Mouse (Mus musculus): ENCODE results near the gene Dffa.

Dffa gene

DNA sequence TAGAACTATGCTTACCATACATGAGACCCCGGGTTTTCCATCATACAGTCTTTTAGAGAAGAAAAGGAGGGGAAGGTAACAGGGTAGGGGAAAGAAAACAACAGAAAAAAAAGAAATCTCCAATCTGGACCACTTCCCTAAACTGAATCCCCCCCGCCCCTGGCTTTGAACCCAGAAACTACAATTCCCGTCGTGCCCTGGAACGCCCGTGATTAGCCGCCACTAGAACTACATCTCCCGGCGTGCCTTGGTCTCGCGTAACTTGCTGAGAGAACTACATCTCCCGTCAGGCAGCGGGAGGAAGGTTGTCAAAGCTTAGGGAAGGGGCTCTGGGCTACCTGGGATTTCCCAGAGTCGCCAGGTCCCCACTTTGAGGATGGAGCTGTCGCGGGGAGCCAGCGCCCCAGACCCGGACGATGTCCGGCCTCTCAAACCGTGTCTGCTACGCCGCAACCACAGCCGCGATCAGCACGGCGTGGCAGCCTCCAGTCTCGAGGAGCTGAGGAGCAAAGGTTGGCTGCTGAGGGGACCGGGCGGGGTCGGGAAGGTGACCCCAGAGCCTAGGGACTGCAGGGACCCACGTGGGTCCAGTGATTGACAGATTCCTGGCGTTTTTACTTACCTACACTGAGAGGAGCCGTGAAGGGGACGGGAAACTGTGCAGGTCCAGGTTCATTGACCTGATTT, at the start of gene Dffa:
Dffa (plus strand) TSS at position 272 of the 687 bp plus-strand sequence.
- DNase-seq (ENCODE audit: low read depth, low spot score) = peak; percentile 81

DNA sequence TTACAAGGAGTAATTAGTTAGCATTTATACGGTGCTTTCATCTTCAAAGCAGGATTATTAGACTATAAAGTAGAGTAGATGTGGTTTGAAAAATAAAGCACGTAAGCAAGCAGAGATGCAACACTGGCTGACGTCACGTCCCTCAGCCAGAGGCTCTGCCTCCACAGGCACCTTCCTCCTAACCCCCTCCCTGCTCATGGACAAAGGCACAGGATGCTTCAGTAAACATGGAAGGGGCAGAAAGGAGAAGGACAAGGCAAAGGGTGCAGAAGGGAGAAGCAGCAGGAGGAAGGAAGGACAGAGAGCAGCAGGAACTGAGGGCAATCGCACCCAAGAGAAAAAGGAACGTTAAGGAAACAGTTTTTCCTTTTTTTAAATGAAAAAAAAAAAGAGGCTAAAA, 48.1 kb upstream of the Dffa start:
- DNase-seq (ENCODE audit: low read depth, low spot score) = no peak

DNA sequence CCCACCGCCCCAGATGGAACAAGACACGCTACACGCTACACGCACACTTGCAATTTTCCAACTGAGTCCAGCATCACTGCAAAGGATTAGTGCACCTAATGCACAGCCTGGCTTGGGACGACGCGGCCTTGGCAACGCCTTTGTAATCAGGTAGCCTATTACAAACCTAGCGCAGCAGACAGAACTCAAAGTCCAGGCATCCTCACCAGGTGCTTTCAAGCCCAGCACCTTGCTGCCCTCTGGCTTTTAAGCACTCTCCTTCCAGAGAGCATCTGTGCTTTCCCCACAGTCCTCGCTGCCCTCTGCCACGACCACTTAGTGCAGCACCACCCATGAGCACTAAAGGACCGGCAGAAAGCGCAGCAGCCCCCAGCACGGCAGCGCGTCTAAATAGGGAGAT, 47.0 kb upstream of the Dffa start:
- no peak for DNase-seq (ENCODE audit: low read depth, low spot score)

DNA sequence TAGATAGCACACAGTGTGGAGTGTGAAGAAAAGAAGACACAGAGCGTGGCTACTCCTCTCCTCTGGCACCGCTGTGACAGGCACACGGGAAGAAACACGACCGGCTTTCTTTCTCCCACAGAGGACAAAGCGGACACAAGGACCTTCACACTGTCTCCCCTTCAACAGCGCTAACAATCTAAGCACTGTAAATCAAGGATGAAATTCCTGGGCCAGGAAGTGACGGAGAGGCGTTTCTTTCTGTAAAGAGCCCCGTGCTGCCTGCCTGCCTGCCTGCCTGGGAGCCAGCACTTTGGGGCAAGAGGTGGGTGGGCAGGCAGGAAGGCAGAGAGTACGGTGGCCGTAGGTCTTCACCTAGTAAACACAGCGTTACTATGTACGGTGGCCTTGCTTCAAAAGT, 46.5 kb upstream of the Dffa start:
- DNase-seq (ENCODE audit: low read depth, low spot score) = no peak

DNA sequence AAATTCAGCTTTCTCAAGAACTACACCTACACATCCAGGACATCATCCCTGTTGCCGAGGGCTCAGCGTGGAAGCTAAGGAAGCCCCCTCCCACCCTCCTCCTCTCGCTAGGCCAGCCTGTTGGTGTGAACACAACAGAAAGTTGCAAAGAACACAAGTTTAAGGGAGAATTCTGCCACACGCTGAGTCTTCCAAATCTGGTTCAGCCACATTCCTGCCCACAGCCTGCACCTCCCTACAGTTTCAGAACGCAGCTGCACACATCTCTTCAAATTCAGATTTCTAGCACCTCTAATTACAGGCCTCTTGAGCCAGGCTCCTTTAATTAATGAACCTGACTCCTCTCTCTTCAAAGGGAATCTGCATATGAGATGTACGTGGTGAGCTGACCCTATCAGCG, 45.6 kb upstream of the Dffa start:
- no peak for DNase-seq (ENCODE audit: low read depth, low spot score)

DNA sequence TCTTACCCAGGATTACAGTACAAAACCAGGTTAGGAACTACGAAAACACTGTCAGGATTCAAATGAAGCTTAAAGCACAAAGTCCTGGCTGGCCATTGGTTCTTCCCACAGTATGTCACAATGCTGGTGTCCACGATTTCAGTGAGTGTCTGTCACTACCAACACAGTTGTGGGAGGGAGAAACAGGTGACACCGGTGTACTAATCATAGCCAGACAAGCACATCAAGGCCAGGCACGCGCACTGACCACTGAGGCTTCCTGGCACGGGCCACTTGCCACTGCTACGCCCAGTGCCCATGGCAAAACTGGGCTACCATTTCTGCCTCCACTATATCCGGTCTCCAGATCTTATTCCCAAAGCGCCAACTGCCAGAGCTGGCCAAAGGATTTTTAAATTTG, 44.2 kb upstream of the Dffa start:
- no peak for DNase-seq (ENCODE audit: low read depth, low spot score)

DNA sequence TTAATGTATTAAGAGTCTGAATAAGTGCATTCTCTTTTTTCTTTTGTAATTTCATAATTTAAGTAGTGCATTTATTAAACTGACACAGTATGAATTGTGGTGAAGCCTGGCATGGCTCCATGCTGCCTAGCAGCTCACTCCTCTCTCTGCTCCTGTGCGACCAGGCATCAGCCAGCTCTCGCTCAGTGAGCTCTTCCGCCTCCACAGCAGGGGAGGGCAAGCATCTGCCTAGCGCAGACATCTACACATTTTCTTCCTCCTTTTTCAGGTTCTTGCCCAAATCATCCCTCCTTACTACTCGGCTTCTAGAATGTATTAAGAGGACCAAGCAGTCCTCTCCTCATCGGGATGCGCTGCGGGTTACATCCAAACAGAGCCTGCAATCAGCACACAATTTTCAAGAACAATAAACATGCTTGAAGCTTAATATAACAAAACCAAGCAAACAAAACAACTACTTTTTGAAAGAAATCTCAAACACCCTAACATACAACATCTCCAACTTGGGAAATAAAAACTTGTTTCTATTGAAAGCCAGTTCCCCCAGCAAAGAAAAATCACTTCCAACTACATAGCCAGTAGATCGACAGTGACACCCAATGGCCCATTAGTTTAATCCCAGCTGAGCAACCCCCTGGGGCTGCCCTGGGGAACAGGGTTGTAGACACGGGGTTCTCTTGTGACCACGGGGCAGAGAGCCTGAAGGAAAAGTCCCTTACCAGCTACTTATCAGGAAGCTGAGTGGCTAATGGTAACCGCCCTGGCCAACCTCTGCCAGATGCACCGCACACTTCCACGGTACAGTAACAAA, 43.1 kb upstream of the Dffa start:
- DNase-seq (ENCODE audit: low read depth, low spot score) = no peak

DNA sequence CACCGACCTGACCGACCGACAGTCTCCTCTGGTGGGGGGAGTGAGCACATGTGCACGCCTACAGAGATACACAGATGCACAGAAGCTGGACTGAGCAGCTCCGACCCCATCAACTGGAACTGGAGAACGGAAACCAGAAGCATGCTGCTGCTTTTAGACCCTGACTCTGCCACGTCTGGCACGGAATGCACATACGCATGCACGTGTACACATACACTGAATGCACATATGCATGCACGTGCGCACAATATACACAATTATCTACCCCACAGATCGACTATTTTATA, 42.6 kb upstream of the Dffa start:
- DNase-seq (ENCODE audit: low read depth, low spot score) = no peak

DNA sequence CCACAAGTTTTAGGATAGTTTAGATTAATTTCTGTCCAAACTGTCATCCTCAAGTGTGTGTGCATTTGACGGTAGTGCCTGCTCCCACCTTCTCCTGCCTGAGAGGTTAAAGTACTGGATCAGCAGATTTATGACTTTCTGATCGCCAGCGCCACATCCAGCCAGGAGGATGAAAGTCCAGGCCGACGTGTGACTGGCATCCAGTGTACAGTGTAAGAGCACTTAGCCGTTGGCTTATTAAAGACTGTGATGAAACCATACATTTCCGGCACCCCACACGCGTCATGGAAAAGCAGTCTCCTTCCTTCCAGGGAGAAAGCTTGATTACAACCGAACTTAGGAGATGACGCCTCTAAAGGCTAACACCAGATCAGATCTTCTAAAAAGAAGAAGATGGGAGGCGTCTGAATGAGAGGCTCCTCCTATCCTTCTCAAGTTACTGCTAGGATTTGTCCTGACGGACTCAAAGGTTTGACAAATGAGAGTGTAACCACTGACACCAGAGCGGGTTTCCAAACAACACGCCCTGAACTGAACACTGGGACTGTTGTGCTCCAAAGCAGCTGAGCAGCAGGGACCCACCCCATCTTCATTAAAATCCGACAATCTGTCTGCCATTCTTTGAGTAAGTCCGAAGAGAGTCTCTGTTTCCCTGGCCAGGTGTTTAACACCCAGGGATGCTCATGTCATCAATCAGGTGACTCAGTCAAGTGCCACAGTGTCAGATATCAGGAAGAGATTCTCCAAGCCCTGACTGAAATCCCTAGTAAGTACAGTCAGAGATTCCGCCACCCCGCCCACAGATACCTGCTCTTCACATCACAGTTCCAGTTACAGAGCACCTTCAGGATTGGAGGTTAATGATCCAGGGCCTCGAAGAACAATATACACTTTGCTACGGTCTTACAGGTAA, 41.3 kb upstream of the Dffa start:
- DNase-seq (ENCODE audit: low read depth, low spot score) = no peak

DNA sequence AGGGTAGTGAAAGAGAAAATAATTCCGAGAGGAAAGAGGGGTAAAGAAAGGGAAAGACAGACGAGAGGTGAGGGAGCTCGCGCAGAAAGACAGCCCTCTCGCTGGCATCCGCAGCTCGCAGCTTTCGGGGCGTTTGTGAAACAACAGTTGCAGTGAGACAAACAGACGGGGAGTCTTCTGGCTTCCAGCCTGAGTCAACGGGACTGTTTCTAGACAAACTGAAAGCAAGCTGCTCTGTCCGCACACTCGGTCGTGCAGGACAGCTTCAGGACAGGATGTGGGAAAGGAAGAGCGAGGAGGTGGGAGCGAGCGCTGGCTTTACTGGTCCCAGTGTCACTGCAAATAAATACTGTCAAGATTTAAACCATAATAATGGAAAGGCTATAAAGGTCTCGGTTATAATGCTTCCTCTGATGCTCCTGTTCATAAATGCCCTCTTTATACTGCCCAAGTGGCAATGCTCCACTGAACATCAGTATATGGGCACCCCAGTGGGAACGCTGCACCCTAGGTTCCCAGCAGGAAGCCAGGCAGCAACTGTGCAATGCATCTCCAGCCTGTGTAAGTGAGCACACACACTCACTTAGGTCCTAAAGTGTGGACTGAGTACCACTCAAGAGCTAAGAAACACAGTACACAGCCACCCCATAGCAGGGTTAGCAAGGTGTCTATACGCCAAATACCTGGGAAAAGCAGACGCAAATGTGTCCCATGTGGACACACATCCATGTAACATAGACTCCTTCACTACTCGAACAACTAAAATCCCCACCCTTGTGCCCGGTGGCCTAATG, 39.7 kb upstream of the Dffa start:
- no peak for DNase-seq (ENCODE audit: low read depth, low spot score)

DNA sequence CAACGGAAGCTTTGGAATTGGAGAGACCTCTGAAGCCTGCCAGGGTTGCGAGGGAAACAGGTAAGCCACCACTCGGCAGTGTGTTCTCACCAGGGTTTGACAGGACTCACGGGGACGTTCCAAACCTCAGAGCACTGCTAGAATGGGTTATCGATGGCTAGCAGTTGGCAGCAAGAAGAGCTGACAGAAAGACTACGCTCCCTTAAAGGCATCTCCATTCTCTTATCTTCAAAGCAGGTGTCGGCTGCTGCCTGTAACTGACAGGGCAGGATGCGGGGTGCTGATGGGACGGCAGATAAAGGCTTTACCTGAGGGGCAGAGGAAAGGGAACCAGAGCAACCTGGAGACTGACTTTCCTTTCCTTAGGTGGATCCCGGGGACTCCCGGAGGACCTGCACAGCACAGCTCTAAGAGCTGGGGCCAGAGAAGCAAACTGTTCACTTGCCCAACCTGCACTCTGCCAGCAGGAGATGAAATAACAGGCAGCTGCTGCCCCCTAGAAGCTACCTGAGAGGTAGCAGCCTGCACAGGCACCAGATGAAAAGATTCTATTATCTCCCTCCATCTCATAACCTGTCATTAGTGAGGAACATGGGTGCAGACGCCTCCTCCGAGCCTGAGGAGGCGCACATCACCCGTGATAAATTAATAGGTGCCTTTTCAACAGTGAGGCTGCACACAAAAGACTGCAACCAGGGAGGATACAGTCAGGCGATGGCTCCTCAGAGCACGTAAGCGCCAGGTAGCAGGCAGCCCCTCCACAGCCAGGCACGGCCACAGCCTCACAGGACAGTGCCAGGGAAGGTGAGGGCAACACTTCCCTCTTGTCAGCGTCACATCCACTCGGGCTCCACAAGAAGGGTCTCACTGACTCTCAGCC, 37.0 kb upstream of the Dffa start:
- DNase-seq (ENCODE audit: low read depth, low spot score) = no peak

DNA sequence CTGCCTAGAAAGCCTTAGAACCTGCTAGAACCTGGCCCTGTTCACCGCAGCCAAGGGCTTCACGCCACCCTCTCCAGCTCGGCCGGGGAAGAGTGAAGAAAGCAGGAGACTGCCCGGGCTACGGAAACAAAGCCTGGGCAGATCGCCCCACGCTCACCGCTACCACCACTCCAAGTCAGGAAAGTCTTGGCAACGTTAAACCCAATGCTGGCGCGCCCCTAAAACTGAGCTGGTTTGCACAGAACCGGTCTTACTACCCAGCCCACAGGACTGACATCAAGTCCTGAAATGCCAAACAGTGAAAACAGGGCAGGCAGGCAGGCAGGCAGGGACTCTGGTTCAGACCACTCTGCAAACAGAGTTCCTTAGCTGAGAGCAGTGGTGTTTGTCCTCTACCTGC, 28.9 kb upstream of the Dffa start:
- no peak for DNase-seq (ENCODE audit: low read depth, low spot score)

DNA sequence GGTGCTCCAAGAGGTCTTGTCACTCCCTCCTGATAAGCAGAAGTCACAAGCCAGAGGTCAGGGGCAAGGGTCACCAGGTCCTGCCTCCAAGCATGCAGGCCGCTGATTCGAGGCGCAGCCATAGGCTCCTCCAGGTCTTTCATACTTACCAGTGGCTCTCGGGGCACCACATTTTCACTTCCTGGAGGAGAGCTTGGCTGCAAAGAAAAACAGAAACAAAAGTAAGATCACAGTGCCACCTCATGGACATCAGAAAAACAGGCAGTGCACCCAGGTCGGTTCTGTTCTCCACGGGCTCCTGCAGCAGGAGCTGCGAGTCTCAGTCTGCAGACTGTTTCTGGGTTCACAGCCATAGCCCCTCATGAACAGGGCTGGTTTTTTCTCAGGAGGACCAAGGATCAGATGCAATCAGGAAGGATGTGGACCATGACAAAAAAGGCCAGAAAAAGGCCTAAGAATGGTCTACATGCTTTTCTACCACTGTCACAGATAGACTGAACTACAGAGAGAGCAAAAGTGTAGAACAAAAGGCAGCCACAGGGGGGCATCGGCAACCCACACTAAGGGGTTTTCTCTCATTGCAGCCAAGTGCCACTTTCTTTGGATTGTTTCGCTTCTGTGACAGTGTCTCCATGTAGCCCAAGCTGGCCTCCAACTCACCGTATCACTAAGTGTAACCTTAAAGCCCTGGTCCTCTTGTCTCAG, 27.9 kb upstream of the Dffa start:
- peak; percentile 50 for DNase-seq (ENCODE audit: low read depth, low spot score)

DNA sequence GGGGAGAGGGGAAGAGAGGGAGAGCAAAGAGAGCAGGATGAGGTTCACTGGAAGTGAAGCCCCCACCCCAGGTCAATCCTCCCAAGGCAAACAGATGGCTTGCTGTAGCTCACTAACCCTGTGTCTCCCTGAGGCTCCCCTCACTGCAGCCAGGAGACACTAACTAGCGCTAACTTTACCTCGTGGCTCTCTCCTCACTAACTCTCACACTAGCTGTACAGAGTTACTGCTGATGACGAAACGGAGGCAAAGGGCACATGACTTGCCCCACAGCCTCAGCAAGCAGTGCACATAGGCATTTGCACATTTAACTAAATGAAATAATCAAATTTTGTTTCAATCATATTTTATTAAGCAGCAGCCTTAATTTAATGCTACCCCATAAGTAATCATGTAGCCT, 25.7 kb upstream of the Dffa start:
- no peak for DNase-seq (ENCODE audit: low read depth, low spot score)

DNA sequence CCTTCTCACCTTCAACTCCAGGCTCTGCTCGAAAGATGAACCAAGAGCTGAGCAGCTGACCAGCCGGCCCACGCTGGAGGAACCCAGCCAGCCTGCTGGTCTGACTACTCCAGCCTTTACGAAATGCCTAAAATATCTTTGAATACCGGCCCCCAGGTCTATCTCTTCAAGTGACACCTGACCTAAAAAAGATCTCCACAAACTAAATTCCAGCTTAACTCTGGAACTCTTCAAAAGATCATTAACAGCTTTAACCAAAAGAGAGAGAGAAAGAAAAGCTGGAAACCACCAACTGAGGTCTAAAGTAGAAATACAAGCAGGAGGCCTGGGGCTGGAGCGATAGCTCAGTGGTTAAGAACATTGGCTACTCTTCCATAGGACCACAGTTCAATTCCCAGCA, 24.3 kb upstream of the Dffa start:
- DNase-seq (ENCODE audit: low read depth, low spot score) = no peak

DNA sequence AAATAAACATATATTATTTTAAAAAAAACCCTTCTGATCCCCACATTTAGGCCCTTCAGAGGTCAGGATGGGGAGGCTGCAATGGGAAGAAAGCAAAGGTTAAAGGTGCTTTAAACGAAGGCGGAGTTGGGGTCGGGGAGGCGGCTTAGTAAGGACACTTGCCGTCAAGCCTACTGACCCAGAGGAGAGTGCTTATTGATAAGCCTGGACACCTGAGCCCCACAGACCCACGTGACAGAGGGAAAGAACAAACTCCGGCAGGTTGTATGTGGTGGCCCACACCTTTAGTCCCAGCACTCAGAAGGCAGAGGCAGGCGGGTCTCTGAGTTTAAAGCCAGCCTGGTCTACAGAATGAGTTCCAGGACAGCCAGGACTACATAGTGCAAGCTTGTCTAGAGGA, 23.8 kb upstream of the Dffa start:
- DNase-seq (ENCODE audit: low read depth, low spot score) = no peak

DNA sequence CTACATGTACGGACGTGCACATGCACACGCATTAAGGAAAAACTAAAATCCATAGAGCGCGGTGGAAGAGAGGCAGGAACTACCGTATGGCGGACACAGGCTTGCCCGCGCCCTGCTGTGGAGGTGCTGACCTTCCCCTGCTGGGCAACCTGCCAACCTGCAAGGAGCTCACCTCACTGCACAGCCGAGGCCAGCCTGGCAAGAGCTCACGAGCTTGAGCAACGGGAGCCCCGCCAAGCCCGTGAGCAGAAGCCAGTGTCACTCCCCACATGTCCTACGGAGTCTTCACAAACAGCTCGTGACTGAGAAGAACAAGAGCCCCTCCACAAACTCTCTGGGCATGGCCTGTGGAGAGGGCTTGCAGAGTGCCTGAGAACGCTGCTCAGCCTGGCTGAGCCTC, 22.4 kb upstream of the Dffa start:
- no peak for DNase-seq (ENCODE audit: low read depth, low spot score)

DNA sequence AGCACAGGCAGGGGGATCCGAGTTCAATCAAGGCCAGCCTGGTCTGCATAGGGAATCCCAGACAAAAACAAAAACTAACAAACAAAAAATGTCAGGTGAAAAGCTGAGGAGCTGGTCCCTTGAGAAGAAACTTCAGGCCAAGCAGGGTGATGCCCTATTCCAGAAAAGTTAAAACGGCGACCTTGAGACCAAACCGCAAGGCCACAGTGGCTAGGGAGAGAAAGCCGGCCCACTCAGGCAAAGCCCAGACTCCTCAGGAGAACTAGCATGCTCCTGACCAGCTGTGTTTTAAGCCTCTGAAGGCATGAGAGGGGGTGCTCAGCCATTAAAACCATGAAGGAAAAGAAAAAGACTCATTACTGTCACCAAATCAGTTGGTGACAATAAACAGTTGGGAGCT, 18.6 kb upstream of the Dffa start:
- DNase-seq (ENCODE audit: low read depth, low spot score) = no peak

DNA sequence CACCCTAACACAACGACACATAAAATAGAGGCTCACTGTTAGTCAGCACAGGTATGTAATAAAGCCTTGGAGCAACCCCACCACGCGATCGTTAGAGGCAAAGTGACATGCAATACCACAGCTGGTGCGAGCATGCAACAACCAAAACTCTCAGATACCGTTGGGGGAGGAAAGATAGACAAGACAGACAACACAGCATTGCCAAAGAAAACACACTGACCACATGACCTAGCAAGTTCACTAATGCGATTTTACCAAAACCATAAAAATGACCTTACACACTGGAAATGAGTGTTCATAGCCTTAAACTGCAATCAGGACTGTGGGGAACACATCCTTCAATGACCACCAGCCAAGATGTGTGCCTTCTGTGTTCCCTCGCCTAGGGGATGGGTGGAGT, 12.6 kb upstream of the Dffa start:
- no peak for DNase-seq (ENCODE audit: low read depth, low spot score)

DNA sequence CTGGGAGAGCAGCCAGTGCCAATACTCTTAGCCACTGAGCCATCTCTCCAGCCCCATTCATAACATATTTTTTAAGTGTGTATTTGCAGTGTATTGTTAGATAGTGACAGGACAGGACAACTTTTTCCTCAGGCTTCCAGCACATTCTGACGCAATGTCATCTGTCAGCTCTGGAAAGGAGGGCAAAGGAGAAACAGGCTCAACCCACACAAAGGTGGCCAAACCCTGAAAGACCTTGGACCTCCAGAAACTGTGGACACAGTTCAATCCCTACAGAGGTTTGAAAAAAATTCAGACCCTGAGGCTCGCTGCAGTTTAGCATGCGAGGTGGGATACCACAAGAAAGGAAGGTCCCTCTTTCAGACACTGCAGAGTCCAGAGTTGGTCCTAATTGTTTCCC, 6.0 kb upstream of the Dffa start:
- DNase-seq (ENCODE audit: low read depth, low spot score) = no peak
